Mouse (Mus musculus): ENCODE measurements around the gene Bpifa2.
A peak's percentile ranks its signal among the peaks of the same experiment; 100 is the strongest.
"Not testable (repeated sequence)": the region's sequence is repeated elsewhere in the genome, so short reads cannot be mapped to it uniquely, and the experiment has no call there.

The Bpifa2 gene

DNA sequence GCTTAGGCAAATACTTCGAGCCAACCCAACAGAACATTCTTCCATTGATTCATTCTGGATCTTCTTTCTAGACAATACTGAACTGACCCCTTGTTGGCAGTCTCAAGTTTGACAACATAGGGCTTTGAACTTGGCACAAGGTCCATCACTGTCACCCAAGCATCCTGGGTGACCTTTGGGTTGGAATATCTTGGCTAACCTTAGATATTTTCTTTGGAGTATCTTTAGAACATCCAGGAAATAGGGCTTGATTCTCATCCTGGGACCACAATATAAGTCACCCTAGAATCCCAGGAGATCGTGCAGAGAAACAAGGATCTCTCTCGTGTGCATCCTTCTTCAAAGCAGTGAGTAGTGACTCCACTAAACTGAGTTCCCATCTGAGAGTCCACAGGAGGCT is at the start of gene Bpifa2:
Bpifa2 (plus strand) TSS at position 301 of the 400 bp plus-strand sequence.
- DNase-seq (ENCODE audit: low read depth), result no peak

DNA sequence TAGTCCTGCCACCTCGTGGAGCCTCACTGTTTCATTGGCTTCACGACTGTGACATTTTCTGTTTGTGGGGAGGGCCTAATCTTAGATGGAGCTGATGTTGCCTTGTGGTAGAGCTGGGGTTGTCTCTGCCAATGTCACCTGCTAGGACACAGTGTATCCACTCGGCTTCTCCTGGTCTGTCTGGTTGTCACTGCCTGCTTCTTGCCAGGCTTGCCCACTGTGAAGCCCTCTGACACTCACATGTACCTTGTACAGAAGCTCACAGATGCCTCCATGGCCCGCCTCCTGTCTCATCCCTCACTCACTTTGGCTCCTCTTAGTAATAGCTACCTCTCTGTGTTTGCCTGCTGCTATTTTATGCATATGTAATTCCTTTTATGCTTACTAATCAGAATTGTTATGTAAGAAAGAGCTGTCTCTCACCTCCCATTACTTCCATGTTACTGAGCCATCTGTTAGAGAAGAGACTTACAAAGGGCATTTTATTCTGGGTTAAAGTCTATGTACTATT is 45.2 kb upstream of the Bpifa2 start:
- DNase-seq (ENCODE audit: low read depth), result no peak

- no peak for DNase-seq (ENCODE audit: low read depth)
Observed at GRCm38 (mm10) chr2:153963334-153963733, 44.7 kb upstream of the Bpifa2 start.

DNA sequence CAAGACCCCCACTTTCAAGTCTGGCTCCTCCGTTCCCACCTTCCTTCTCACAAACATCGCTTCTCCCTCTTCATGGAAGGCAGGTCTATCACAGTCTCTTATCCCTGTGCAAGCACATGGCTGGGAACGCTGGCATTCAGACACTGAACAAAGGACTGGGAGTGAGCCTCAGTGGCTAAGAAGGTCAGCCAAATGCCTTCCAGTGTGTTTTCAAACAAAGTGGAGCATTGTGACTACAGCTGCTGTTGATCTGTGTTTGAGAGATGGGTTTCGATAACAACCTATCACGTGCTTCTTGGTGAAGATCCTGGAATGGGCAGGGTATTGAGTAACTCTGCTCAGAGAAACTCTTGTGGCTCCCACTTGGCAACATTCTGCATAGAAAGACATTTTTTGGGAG is 37.8 kb upstream of the Bpifa2 start:
- no peak for DNase-seq (ENCODE audit: low read depth)

GRCm38 (mm10) chr2:153974582-153974981 is 33.5 kb upstream of the Bpifa2 start, which contains the start of gene Bpifa6:
TSS of gene Bpifa6 (plus strand) at chr2:153974945.
- no peak for DNase-seq (ENCODE audit: low read depth)

GRCm38 (mm10) chr2:153995770-153996169 is 12.3 kb upstream of the Bpifa2 start:
- DNase-seq (ENCODE audit: low read depth), result peak; percentile 49

DNA sequence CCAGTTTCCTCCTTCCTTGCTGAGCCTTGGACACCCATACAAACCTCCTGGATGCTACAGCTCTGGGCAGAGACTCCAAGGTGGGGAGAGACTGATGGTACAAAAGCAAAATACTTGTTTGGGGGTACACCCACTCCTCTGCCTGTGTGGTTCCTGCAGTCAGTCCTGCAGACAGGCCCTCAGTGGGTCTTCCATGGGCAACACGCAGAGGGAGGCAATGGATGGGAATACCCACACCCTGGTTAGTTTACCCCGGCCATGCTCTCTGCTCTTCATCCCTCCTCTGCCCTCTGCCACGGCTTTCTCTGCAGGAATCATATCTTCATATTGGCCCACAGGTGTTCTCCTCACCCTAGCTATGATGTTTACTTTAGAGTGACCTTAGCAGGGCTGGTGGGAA is 7.6 kb upstream of the Bpifa2 start:
- DNase-seq (ENCODE audit: low read depth), result no peak

DNA sequence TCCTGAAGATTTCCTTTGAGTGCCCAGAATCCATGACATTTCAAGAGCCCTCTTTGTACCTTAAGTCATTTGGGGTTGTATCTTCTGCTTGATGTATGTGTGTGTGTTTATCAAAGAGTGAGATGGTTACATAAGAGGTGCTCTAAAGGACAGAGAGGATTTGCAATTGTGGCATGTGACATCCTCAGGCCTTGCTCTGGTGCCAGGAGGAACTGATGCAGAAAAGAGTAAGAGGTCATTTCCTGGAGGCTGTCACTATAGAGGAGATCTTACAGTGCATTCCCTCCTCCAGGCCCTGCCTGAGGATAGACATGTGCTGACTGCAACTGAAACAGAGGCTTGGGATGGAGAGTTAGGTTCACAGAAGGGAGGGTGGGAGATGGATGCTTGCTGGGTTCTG is 7.0 kb upstream of the Bpifa2 start:
- DNase-seq (ENCODE audit: low read depth), result no peak

DNA sequence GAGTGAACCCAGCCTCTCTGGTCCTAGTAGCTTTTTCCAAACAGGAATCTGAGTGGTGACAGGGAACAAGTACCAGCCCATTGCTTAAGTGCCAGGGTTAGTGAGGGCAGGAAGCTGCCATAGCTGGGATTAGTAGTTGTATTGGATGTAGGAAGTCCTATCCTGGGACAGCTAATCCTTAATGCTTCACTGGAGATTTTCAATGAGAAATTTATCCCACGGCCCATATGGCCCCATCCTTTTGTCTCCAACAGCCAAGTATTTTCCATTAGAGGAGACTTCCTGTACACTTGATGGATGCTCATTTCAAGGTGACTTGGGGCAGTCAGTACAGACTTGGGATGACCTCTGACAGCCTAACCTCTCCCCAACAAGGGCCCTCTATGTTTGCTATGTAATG is 3.6 kb upstream of the Bpifa2 start:
- DNase-seq (ENCODE audit: low read depth), result no peak

DNA sequence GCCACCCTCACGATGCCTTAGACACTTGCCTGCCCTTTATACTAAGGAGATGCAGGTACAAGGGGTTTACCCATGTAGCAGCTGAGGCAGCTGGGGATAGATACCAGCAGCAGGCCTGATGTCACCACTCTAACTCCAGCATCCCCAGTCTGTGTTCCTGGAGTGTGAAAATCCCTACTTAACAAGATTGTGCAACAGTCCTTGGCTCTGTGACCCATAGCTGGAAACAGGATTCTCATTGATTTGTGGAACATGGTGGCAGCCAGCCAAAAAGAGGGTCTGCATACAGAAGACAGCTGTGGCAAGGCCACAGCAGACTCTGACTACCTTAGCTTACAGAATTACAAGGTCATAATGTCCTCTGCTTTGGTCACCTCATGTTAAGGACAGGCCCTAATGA is 3.0 kb upstream of the Bpifa2 start:
- DNase-seq (ENCODE audit: low read depth), result no peak

DNA sequence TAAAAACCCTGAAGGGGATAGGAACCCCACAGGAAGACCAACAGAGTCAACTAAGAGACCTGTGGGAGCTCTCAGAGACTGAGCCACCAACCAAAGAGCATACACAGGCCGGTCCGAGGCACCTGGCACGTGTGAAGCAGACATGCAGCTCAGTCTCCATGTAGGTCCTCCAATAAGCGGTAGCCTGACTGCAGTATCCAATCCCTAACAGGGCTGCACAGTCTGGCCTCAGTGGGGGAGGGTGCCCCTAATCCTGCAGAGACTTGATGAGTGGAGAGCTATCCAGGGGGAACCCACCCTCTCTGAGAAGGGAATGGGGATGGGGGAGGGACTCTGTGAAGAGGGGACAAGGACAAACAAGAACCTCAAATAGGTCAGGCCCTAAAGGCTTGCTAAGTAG is 2.3 kb upstream of the Bpifa2 start:
- no peak for DNase-seq (ENCODE audit: low read depth)

- no peak for DNase-seq (ENCODE audit: low read depth)
Observed at GRCm38 (mm10) chr2:154006331-154006730, 1.7 kb upstream of the Bpifa2 start.

DNA sequence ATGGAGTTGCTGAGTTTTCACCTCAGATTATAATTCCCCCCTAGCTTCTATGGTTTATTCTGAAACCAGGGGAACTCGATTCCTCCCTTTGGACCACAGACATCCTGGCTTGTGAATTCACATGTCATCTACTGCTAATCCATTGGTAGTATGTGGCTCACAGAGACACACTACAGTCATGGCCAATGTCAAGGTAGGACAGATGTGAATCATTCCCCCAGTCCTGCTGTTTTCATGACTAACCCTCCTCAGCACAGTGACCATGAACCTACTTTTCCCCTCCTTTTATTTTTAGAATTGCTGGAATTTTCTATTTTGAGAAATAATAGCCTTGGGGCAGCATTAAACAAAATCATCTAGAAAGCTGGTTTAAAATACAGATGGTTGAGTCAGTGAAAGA is 684 bp upstream of the Bpifa2 start:
- DNase-seq (ENCODE audit: low read depth), result no peak

DNA sequence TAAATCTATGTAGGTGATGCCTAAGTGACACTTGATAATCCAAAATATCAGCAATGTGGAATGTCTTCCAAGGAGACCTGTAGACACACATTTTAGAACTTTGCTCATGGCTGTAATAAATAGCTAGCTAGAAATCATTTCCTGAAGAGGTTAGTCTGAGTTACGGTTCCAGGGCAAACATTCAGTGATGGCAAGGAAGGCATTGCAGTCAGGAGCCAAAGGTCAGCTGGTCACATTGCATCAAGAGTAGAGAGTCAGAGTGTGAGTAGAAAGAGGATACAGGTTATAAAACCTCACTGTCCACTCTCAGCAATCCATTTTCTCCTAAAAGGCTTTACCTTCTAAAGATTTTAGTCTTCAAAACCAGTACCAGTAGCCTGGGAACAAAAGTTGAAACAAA is 9.9 kb downstream of the Bpifa2 start:
- no peak for DNase-seq (ENCODE audit: low read depth)

DNA sequence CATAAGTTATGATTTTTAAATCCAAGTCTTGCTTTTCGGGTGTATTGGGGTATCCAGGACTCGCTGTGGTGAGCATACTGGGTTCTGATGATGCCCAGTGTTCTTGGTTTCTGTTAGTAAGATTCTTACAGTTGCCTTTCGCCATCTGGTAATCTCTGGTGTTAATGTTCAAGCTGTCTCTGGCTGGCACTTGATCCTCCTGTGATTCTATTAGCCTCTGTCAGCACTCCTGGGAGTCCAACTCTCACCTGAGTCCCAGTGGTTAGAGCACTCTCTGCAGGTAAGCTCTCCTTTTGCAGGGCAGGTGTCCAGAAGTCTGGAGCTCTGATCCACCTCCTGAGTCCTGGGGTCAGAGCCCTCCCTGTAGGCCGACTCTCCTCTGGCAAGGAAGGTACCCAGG is 16.6 kb downstream of the Bpifa2 start:
- not testable (repeated sequence) for DNase-seq (ENCODE audit: low read depth)

DNA sequence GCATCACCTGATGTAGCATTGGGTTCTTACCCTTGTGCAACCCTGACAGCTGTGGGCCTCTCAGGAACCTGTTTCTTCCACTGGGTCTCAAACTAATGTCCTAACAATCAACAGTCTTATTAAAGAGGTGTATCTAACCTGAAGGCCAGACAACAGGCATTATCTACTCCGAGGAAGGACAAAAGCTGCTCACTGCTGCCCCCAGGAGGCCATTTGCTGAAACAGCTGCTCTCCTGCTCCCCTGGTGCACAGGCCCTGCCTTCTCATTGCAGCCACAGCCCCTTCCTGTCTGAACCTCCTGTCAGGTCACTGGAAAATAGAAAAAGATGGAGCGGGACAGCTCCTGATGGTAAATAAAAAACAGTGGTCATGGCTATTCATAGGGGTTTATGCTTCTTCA is 30.9 kb downstream of the Bpifa2 start:
- DNase-seq (ENCODE audit: low read depth), result peak; percentile 49

DNA sequence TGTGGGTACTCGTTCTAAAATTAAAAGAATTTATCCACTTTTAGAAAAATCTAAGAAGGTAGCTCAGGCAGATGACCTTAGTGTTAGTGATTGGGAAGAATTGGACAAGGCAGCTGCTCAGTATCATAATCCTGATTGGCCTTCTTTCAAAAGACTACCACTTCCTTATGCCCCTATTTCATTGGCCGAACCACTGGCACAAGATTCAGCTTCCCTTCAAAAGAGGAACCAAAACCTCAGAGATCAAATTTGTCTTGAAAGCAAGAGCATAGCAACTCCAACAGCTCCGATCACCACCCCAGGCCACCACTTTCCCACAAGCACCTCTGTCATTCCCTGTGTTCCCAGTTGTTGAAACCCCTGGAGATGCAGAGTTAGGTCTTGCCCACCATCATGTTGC is 36.7 kb downstream of the Bpifa2 start:
- no peak for DNase-seq (ENCODE audit: low read depth)

DNA sequence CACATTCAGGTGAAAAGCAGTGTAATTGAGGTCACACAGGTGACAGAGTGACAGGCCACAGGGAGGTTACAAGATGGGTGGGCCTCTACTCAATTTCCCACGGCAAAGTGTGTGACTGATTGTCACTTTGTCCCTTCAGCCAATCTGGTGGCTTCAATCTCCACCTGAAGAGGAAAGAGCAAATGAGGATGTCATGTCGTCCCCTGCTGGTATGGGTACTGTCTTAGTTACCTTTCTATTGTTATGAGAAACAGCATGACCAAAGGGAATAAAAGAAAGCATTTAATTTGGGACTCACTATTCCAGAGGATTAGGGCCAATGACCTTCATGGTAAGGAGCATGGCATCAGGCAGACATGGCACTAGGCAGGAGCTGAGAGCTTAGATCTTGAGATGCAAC is 50.6 kb downstream of the Bpifa2 start:
- DNase-seq (ENCODE audit: low read depth), result no peak

Measured in induced T-regulatory cell, adult 2 months (primary cell).